Mouse (Mus musculus): ENCODE data around the gene Cep19. TPM values are rescaled to one million over a fixed set of nuclear protein-coding genes. Genes with fewer than 3 reads are reported as not detected.

The Cep19 gene
- polyA plus RNA-seq, 1 experiment from 2014 or later: 39.5 TPM

- no peak for ATAC-seq
These were observed 24.4 kb downstream of the Cep19 start for GRCm38 (mm10) chr16:32124020-32124419.

GRCm38 (mm10) chr16:32124444-32125335 lies 25.1 kb downstream of the Cep19 start:
- no peak for ATAC-seq
- in situ Hi-C loops (cut with MboI; ENCODE audit: low pct_unique_long_range_greater_than_20kb): loop anchor here (25.0 kb wide), 1 partner anchor 338 kb away; no protein-coding TSS in a partner anchor
- no peak for DNase-seq (ENCODE audit: low read depth, low spot score)

More at GRCm38 (mm10) chr16:32124020-32124419, 24.4 kb downstream of the Cep19 start:
- ChIA-PET POLR2A (interaction anchor here (0.6 kb wide), 1 partner anchor 175 kb away, joined by 3 read pairs; no protein-coding TSS in a partner anchor), CTCF (no interaction called here)
- DNase-seq (ENCODE audit: low read depth, low spot score): no peak
- no peak for TF ChIP-seq CTCF (IDR thresholded peaks at IDR 0.05)
- in situ Hi-C loops (cut with MboI; ENCODE audit: low pct_unique_long_range_greater_than_20kb): loop anchor here (25.0 kb wide), 1 partner anchor 338 kb away; no protein-coding TSS in a partner anchor
- peaks cover 16% of the 10 kb centered on the region for H3K27me3 ChIP-seq

DNA sequence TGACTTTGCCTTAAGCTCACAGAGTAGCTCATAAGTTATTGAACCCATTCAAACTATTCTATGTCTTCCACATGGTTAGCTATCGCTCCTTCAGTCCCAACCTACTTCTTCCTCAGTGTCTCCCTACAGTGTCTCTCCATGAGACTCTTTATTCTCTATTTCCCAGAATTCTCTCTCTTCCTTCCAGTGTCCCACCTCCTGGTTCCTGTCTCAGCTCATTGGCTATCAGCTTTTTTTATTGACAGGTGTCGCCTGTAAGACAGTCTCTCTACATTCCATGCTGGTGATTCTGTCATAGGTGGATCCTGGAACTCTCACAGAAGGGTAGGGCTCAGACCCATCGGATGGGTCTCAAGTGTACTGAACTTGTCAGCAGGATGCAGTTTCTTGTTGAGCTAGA lies 25.8 kb downstream of the Cep19 start:
- H3K27me3 ChIP-seq: peaks cover 16% of the 10 kb centered on the region
- ChIA-PET CTCF (interaction anchor here (1.1 kb wide), 1 partner anchor 10 kb away, joined by 4 read pairs; no protein-coding TSS in a partner anchor), POLR2A (no interaction called here)
- TF ChIP-seq CTCF (IDR thresholded peaks at IDR 0.05): no peak
- ATAC-seq (no peak), DNase-seq (ENCODE audit: low read depth, low spot score) (no peak)
- in situ Hi-C loops (cut with MboI; ENCODE audit: low pct_unique_long_range_greater_than_20kb): no loop called here

More at GRCm38 (mm10) chr16:32124444-32125335, 25.1 kb downstream of the Cep19 start:
- ChIA-PET POLR2A (no interaction called here), CTCF (interaction anchor here (1.1 kb wide), 1 partner anchor 11 kb away, joined by 4 read pairs; no protein-coding TSS in a partner anchor)
- H3K27me3 ChIP-seq: peaks cover 16% of the 10 kb centered on the region
- no peak for TF ChIP-seq CTCF (IDR thresholded peaks at IDR 0.05)

DNA sequence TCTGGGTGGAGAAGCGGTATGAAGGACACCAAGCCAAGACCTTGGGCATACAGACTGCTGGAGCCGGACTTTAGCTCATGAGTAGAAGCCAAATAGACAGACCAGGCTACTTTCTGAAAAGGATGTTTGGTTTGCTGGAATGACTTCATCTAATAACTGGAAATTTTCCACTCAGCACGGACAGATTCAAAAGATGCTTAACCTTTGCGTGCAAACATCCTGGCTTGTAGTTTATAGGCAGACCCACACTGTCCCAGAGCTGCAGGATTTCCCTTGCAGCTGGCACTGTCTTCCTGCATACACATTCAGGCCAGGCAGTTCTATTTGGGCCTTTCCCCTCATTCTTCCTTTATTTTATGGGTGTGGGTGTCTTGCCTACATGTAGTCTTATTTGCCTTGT lies 27.4 kb downstream of the Cep19 start:
- POLR2A ChIA-PET: no interaction called here
- DNase-seq (ENCODE audit: low read depth, low spot score) (no peak), ATAC-seq (no peak)
- peaks cover 12% of the 10 kb centered on the region for H3K27me3 ChIP-seq
- in situ Hi-C loops (cut with MboI; ENCODE audit: low pct_unique_long_range_greater_than_20kb): no loop called here
- TF ChIP-seq CTCF (IDR thresholded peaks at IDR 0.05): no peak
- CTCF ChIA-PET: no interaction called here

- POLR2A ChIA-PET: no interaction called here
- TF ChIP-seq CTCF (IDR thresholded peaks at IDR 0.05): no peak
- H3K27me3 ChIP-seq: peaks cover 18% of the 10 kb centered on the region
- in situ Hi-C loops (cut with MboI; ENCODE audit: low pct_unique_long_range_greater_than_20kb): no loop called here
- no peak for DNase-seq (ENCODE audit: low read depth, low spot score)
- CTCF ChIA-PET: no interaction called here
- no peak for ATAC-seq
These were observed 30.0 kb downstream of the Cep19 start for GRCm38 (mm10) chr16:32129449-32130189.

- in situ Hi-C loops (cut with MboI; ENCODE audit: low pct_unique_long_range_greater_than_20kb): no loop called here
- H3K27me3 ChIP-seq: peaks cover 20% of the 10 kb centered on the region
- ATAC-seq (no peak), DNase-seq (ENCODE audit: low read depth, low spot score) (no peak)
- CTCF ChIA-PET: no interaction called here
- no peak for TF ChIP-seq CTCF (IDR thresholded peaks at IDR 0.05)
- POLR2A ChIA-PET: no interaction called here
These were observed 30.7 kb downstream of the Cep19 start for GRCm38 (mm10) chr16:32130190-32130826.

- no peak for ATAC-seq
- POLR2A ChIA-PET: no interaction called here
- no peak for DNase-seq (ENCODE audit: low read depth, low spot score)
- H3K27me3 ChIP-seq: peaks cover 28% of the 10 kb centered on the region
- no peak for TF ChIP-seq CTCF (IDR thresholded peaks at IDR 0.05)
- CTCF ChIA-PET: no interaction called here
- in situ Hi-C loops (cut with MboI; ENCODE audit: low pct_unique_long_range_greater_than_20kb): no loop called here
These were observed 33.5 kb downstream of the Cep19 start for GRCm38 (mm10) chr16:32133148-32133547.

GRCm38 (mm10) chr16:32135842-32136357 lies 36.3 kb downstream of the Cep19 start:
- H3K27me3 ChIP-seq: peaks cover 45% of the 10 kb centered on the region
- no peak for ATAC-seq
- ChIA-PET POLR2A (no interaction called here), CTCF (interaction anchor here (1.3 kb wide), 1 partner anchor 10 kb away, joined by 4 read pairs; no protein-coding TSS in a partner anchor)
- DNase-seq (ENCODE audit: low read depth, low spot score): no peak
- no peak for TF ChIP-seq CTCF (IDR thresholded peaks at IDR 0.05)
- in situ Hi-C loops (cut with MboI; ENCODE audit: low pct_unique_long_range_greater_than_20kb): no loop called here

DNA sequence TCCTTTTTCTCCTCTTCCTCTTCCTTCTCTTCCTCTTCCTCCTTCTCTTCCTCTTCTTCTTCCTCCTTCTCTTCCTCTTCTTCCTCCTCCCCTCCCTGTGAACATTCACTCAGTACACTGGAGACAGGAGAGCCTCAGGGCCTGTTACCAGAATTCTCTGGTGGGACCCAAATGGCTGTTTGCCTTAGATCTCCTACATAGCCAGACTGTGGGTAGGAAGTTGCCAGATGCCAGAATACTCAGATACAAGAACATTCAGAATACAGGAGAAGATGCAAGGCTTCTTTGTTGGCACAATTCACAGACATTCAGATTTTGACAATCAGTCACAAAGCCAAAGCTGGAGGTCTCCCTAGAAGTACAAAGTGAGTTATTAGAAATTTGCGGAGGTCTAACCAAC lies 39.4 kb downstream of the Cep19 start:
- ChIA-PET CTCF (no interaction called here), POLR2A (no interaction called here)
- DNase-seq (ENCODE audit: low read depth, low spot score) (no peak), ATAC-seq (no peak)
- in situ Hi-C loops (cut with MboI; ENCODE audit: low pct_unique_long_range_greater_than_20kb): no loop called here
- H3K27me3 ChIP-seq: peaks cover 42% of the 10 kb centered on the region
- no peak for TF ChIP-seq CTCF (IDR thresholded peaks at IDR 0.05)

DNA sequence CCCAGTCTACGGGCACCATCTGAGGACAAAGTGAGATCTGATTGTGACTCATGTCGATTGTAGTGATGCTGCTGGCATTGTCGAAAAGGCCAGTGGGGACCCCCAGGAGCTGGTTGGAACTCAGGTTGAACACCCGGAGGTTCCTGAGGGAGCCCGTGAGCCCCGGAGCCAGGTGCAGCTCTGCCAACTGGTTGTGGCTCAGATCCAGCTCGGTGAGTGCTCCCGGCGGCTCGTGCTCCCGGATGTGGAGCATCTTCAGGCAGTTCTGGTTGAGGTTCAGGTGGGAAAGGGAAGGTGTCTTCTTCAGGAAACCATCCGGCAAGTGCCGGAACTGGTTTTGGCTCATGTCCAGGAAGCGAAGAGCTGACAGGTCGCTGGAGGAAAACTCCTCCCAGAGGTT lies 44.2 kb downstream of the Cep19 start:
- no peak for ATAC-seq

More for the DNA sequence above, 44.2 kb downstream of the Cep19 start:
- ChIA-PET POLR2A (no interaction called here), CTCF (interaction anchor here (0.9 kb wide), 1 partner anchor 11 kb away, joined by 4 read pairs; no protein-coding TSS in a partner anchor)
- in situ Hi-C loops (cut with MboI; ENCODE audit: low pct_unique_long_range_greater_than_20kb): no loop called here
- DNase-seq (ENCODE audit: low read depth, low spot score): no peak
- no peak for TF ChIP-seq CTCF (IDR thresholded peaks at IDR 0.05)
- peaks cover 27% of the 10 kb centered on the region for H3K27me3 ChIP-seq
